Mouse (Mus musculus) liver, postnatal 0 days (tissue): Measurements from ENCODE around the gene Zfyve28. TPM values are rescaled to one million over a fixed set of nuclear protein-coding genes. Genes with fewer than 3 reads are reported as not detected.

Experiments used
- ATAC-seq: fragments of 200-750 bp; cut with Nextera tagmentation; 2 replicates; pipeline ENCODE4 v1.8.0; 2017; ENCODE audit warnings: mild to moderate bottlenecking, moderate library complexity
- DNase-seq: peaks from one replicate; pipeline ENCODE4 v3.0.0-alpha.2; 2016
- H3K27ac ChIP-seq: fragments of 300-500 bp; sonication (generic); 2 replicates; pipeline ENCODE4 v1.5.1; 2014; ENCODE audit warnings: antibody characterized with exemption, moderate library complexity, mild to moderate bottlenecking, low read depth
- H3K27me3 ChIP-seq: fragments of 300-500 bp; sonication (generic); 2 replicates; pipeline ENCODE4 v1.6.1; 2014; ENCODE audit warnings: low read length, control low read depth, mixed read lengths; ENCODE audit not compliant: insufficient read depth
- H3K36me3 ChIP-seq: fragments of 300-500 bp; sonication (generic); replicated peaks from 2 replicates; pipeline ENCODE4 v1.6.1; 2014; ENCODE audit warnings: mild to moderate bottlenecking, control low read depth, low read length, moderate library complexity, mixed read lengths; ENCODE audit not compliant: insufficient read depth
- H3K4me1 ChIP-seq: fragments of 300-500 bp; sonication (generic); 2 replicates; pipeline ENCODE4 v1.6.1; 2014; ENCODE audit warnings: antibody characterized with exemption, mild to moderate bottlenecking, control low read depth; ENCODE audit not compliant: insufficient read depth
- H3K4me2 ChIP-seq: fragments of 300-500 bp; sonication (generic); 2 replicates; pipeline ENCODE4 v1.6.1; 2014; ENCODE audit warnings: low read depth, mild to moderate bottlenecking, low read length, moderate library complexity, mixed read lengths
- H3K4me3 ChIP-seq: fragments of 300-500 bp; sonication (generic); 2 replicates; pipeline ENCODE4 v1.5.1; 2014; ENCODE audit warnings: low read depth, low read length
- H3K9ac ChIP-seq: fragments of 300-500 bp; sonication (generic); replicated peaks from 2 replicates; pipeline ENCODE4 v1.6.1; 2014; ENCODE audit warnings: mild to moderate bottlenecking, moderate library complexity
- H3K9me3 ChIP-seq: fragments of 300-500 bp; sonication (generic); 2 replicates; pipeline ENCODE4 v1.6.1; 2016; ENCODE audit warnings: mild to moderate bottlenecking, control low read depth, low read length, mixed read lengths
- CTCF ChIP-seq: sonication (generic); IDR thresholded peaks from 2 replicates; pipeline ENCODE4 v1.5.1; 2016; ENCODE audit warnings: antibody characterized with exemption, low read depth
- EP300 ChIP-seq: IDR thresholded peaks from 2 replicates; pipeline ENCODE4 v1.6.1; 2016; ENCODE audit warnings: antibody characterized with exemption, low read depth, mild to moderate bottlenecking
- WGBS: fragments of 180-500 bp; shearing (Covaris S2); extraction: QIAGEN DNeasy Blood & Tissue Kit; methylation state at CpG from one replicate; pipeline ENCODE4 v1.1.7; 2014; ENCODE audit not compliant: insufficient replicate concordance; 5-methylcytosine and 5-hydroxymethylcytosine counted together
- polyA plus RNA-seq: library from polyadenylated mRNA; unstranded; fragments of >200 nt; fragmentation: Nextera tagmentation; extraction: Ambion mirVana; gene quantifications from 2 replicates; pipeline ENCODE4 v1.2.1, GENCODE M21; 2015

The Zfyve28 gene
- polyA plus RNA-seq, 1 experiment from 2014 or later = 0.14 TPM

- no peaks in the 10 kb centered on the region for H3K27me3 ChIP-seq
- ATAC-seq (no peak), DNase-seq (no peak)
- H3K9ac ChIP-seq = no peak overlapping the region
- peak overlapping the region; percentile 47 for H3K4me2 ChIP-seq
- TF ChIP-seq EP300 (no peak), CTCF (no peak)
- peaks cover 16% of the 10 kb centered on the region for H3K4me1 ChIP-seq
- H3K27ac ChIP-seq = no peak overlapping the region
- WGBS = 37% methylated on average over 4 of the region's 4 CpGs
- H3K4me3 ChIP-seq = peak overlapping the region; percentile 17
- H3K9me3 ChIP-seq = no peaks in the 10 kb centered on the region
- H3K36me3 ChIP-seq = peaks cover 19% of the 10 kb centered on the region
Observed at GRCm38 (mm10) chr5:34165793-34166192, 122.5 kb downstream of the Zfyve28 start.

GRCm38 (mm10) chr5:34148476-34148875 lies 139.8 kb downstream of the Zfyve28 start:
- DNase-seq (no peak), ATAC-seq (no peak)
- H3K4me2 ChIP-seq = no peak overlapping the region
- no peak for TF ChIP-seq EP300
- no peak for TF ChIP-seq CTCF
- no peaks in the 10 kb centered on the region for H3K9me3 ChIP-seq
- no peak overlapping the region for H3K27ac ChIP-seq
- no peak overlapping the region for H3K4me3 ChIP-seq
- no peaks in the 10 kb centered on the region for H3K4me1 ChIP-seq
- no peaks in the 10 kb centered on the region for H3K27me3 ChIP-seq
- H3K9ac ChIP-seq = no peak overlapping the region
- peaks cover 3% of the 10 kb centered on the region; the same call in 1 of the 2 replicates for H3K36me3 ChIP-seq

GRCm38 (mm10) chr5:34147554-34147953 lies 140.7 kb downstream of the Zfyve28 start:
- 91% methylated on average over 3 of the region's 3 CpGs for WGBS

More at GRCm38 (mm10) chr5:34147554-34147953, 140.7 kb downstream of the Zfyve28 start:
- H3K4me2 ChIP-seq = no peak overlapping the region
- no peaks in the 10 kb centered on the region for H3K4me1 ChIP-seq
- no peak overlapping the region for H3K27ac ChIP-seq
- H3K4me3 ChIP-seq = no peak overlapping the region
- H3K9me3 ChIP-seq = no peaks in the 10 kb centered on the region
- ATAC-seq (no peak), DNase-seq (no peak)
- H3K9ac ChIP-seq = no peak overlapping the region
- TF ChIP-seq EP300 = no peak
- TF ChIP-seq CTCF = peak; percentile 28; the same call in 1 of the 2 replicates
- H3K36me3 ChIP-seq = no peaks in the 10 kb centered on the region
- no peaks in the 10 kb centered on the region for H3K27me3 ChIP-seq

Other genes with a start within 250 kb of the Zfyve28 start
- gene Poln, start 119.0 kb downstream of the Zfyve28 start, polyA plus RNA-seq = 0.38 and 0.47 TPM in 2 replicates
- gene Haus3, start 118.9 kb downstream of the Zfyve28 start, polyA plus RNA-seq = 12.3 and 14.0 TPM in 2 replicates
- gene Mxd4, start 100.7 kb downstream of the Zfyve28 start, polyA plus RNA-seq = 7.5 and 9.4 TPM in 2 replicates
- gene Cfap99, start 151 bp upstream of the Zfyve28 start, polyA plus RNA-seq = not detected in 2 replicates
- gene Rnf4, start 47.8 kb upstream of the Zfyve28 start, polyA plus RNA-seq = 60.0 and 60.4 TPM in 2 replicates
- 2.2 and 2.7 TPM in 2 replicates for gene Fam193a, start 81.5 kb upstream of the Zfyve28 start, polyA plus RNA-seq
- 5.3 and 5.5 TPM in 2 replicates for gene Tnip2, start 225.5 kb upstream of the Zfyve28 start, polyA plus RNA-seq
- gene Sh3bp2, start 237.4 kb upstream of the Zfyve28 start, polyA plus RNA-seq = 7.7 and 9.8 TPM in 2 replicates